ENCODE assay signal across 8 mouse cellular contexts in genomic region chr8:105707498-105708403, GRCm38 (mm10). TPM values are rescaled to one million over a fixed set of nuclear protein-coding genes. Genes with fewer than 3 reads are reported as not detected.
DNase-seq lines count a peak whose midpoint lies in the region; ATAC-seq lines count a peak whose summit lies in the region.

Gene 4933405L10Rik (plus strand): TSS chr8:105707655.
Gene Enkd1 (minus strand): TSS chr8:105708210.

- 0 out of 2 replicates have a peak, but pooled peaks cover 12% of the 10 kb centered on the region for H3K36me3 ChIP-seq in hindbrain, embryonic 14.5 days (replicated peaks; ENCODE audit: control insufficient read depth, insufficient read depth)

- H3K9ac ChIP-seq in hindbrain, embryonic 14.5 days: peak within 1 kb of the TSS; percentile 62

- H3K4me1 ChIP-seq in hindbrain, embryonic 14.5 days (replicated peaks; ENCODE audit: control insufficient read depth, insufficient read depth, low read length): peaks cover 10% of the 10 kb centered on the region

- 1% methylated on average over 54 of the region's 55 CpGs for WGBS in hindbrain, embryonic 14.5 days

- peak within 1 kb of the TSS; percentile 91 for H3K4me2 ChIP-seq in hindbrain, embryonic 14.5 days (replicated peaks)

- DNase-seq in R1 (ENCODE audit: low read depth, low spot score): peak; percentile 98
- DNase-seq in cerebellum, postnatal 10 days: peak; percentile 93 to 95
- DNase-seq in frontal cortex, postnatal 25 days (ENCODE audit: low spot score in 2 of 2): peak; percentile 54 to 64
- peak; percentile 94 for DNase-seq in hindbrain, embryonic 14.5 days (ENCODE audit: low spot score)
- peak; percentile 79 to 82 for DNase-seq in layer of hippocampus, postnatal 36 days
- DNase-seq in lung, postnatal 36 days: peak; percentile 95
- peak; percentile 97 for DNase-seq in retina, postnatal 1 day
- peak; percentile 76 for DNase-seq in urinary bladder, postnatal 25 days (ENCODE audit: low spot score)

- no peaks in the 10 kb centered on the region for H3K9me3 ChIP-seq in hindbrain, embryonic 14.5 days (ENCODE audit: control insufficient read depth, low read length)

- no peaks in the 10 kb centered on the region for H3K27me3 ChIP-seq in hindbrain, embryonic 14.5 days (ENCODE audit: control insufficient read depth, insufficient read depth, low read length)

- ATAC-seq in hindbrain, embryonic 14.5 days (ENCODE audit: low FRiP score): peak; percentile 85

- H3K27ac ChIP-seq in hindbrain, embryonic 14.5 days: no peak within 1 kb of the TSS

- H3K4me3 ChIP-seq in hindbrain, embryonic 14.5 days (replicated peaks; ENCODE audit: low read length): peak within 1 kb of the TSS; percentile 52

RNA-seq across cellular contexts. Expression of gene 4933405L10Rik, which starts in this region (rescaled TPM):
- polyA plus RNA-seq in hindbrain, embryonic 14.5 days (2014; fragmentation: Nextera tagmentation; extraction: Ambion mirVana): 0.22 and 0.27 TPM in 2 replicates
- total RNA-seq in layer of hippocampus, postnatal 36 days (2021): not detected

RNA-seq across cellular contexts. Expression of gene Enkd1, which starts in this region (rescaled TPM):
- 11.6 and 13.4 TPM in 2 replicates for polyA plus RNA-seq in hindbrain, embryonic 14.5 days (2014; fragmentation: Nextera tagmentation; extraction: Ambion mirVana)
- 1 to 10 TPM; 9.0 to 9.4 TPM for total RNA-seq in layer of hippocampus, postnatal 36 days (2021)
